Mouse (Mus musculus): Measurements from ENCODE around the gene Ywhaq.

Ywhaq gene

GRCm38 (mm10) chr12:21410620-21411019 lies 6.8 kb downstream of the Ywhaq start:
- in situ Hi-C loops (cut with MboI, MseI): no loop called here

- in situ Hi-C loops (cut with MboI, MseI): no loop called here
Measured at GRCm38 (mm10) chr12:21409651-21410050, 7.8 kb downstream of the Ywhaq start.

- in situ Hi-C loops (cut with MboI, MseI): no loop called here
Measured at GRCm38 (mm10) chr12:21408789-21409367, 8.6 kb downstream of the Ywhaq start.

- in situ Hi-C loops (cut with MboI, MseI): loop anchor here in 1 of 2 experiments (5.0 kb wide), 1 partner anchor 75 kb away; no protein-coding TSS in a partner anchor
Measured at GRCm38 (mm10) chr12:21402771-21403170, 14.7 kb downstream of the Ywhaq start.

GRCm38 (mm10) chr12:21386201-21386600 lies 31.2 kb downstream of the Ywhaq start:
- in situ Hi-C loops (cut with MboI, MseI): no loop called here

GRCm38 (mm10) chr12:21378765-21379346 lies 38.6 kb downstream of the Ywhaq start:
- in situ Hi-C loops (cut with MboI, MseI): loop anchor here in 1 of 2 experiments (5.0 kb wide), 2 partner anchors 38 to 62 kb away; partner anchors contain the start of genes Iah1 and Ywhaq

- in situ Hi-C loops (cut with MboI, MseI): loop anchor here in 1 of 2 experiments (5.0 kb wide), 2 partner anchors 42 to 58 kb away; partner anchors contain the start of genes Iah1 and Ywhaq
Measured at GRCm38 (mm10) chr12:21375376-21376157, 41.9 kb downstream of the Ywhaq start.

GRCm38 (mm10) chr12:21373820-21374475 lies 43.5 kb downstream of the Ywhaq start:
- in situ Hi-C loops (cut with MboI, MseI): no loop called here

- in situ Hi-C loops (cut with MboI, MseI): no loop called here
Measured at GRCm38 (mm10) chr12:21373100-21373819, 44.2 kb downstream of the Ywhaq start, which contains the start of gene Adam17. Gene Adam17, minus strand, starts transcription at chr12:21373632.

- in situ Hi-C loops (cut with MboI, MseI): no loop called here
Measured at GRCm38 (mm10) chr12:21370035-21370611, 47.3 kb downstream of the Ywhaq start.

- in situ Hi-C loops (cut with MboI, MseI): no loop called here
Measured at GRCm38 (mm10) chr12:21369087-21369410, 48.4 kb downstream of the Ywhaq start.

- in situ Hi-C loops (cut with MboI, MseI): no loop called here
Measured at GRCm38 (mm10) chr12:21368376-21369086, 48.9 kb downstream of the Ywhaq start.

- in situ Hi-C loops (cut with MboI, MseI): no loop called here
Measured at GRCm38 (mm10) chr12:21364624-21365435, 52.6 kb downstream of the Ywhaq start.

GRCm38 (mm10) chr12:21363195-21363594 lies 54.2 kb downstream of the Ywhaq start:
- in situ Hi-C loops (cut with MboI, MseI): no loop called here

- in situ Hi-C loops (cut with MboI, MseI): no loop called here
Measured at GRCm38 (mm10) chr12:21362686-21363085, 54.8 kb downstream of the Ywhaq start.

GRCm38 (mm10) chr12:21353681-21354080 lies 63.8 kb downstream of the Ywhaq start:
- in situ Hi-C loops (cut with MboI, MseI): no loop called here

- in situ Hi-C loops (cut with MboI, MseI): no loop called here
Measured at GRCm38 (mm10) chr12:21350113-21350876, 67.1 kb downstream of the Ywhaq start.

GRCm38 (mm10) chr12:21346972-21347371 lies 70.5 kb downstream of the Ywhaq start:
- in situ Hi-C loops (cut with MboI, MseI): no loop called here

- in situ Hi-C loops (cut with MboI, MseI): no loop called here
Measured at GRCm38 (mm10) chr12:21340674-21341073, 76.8 kb downstream of the Ywhaq start.
